Mouse (Mus musculus) megakaryocyte-erythroid progenitor cell, adult 5-6 weeks (primary cell): Measurements from ENCODE around the gene Fgf23. TPM values are rescaled to one million over a fixed set of nuclear protein-coding genes. Genes with fewer than 3 reads are reported as not detected.

ENCODE experiments used
- ATAC-seq: replicated peaks from 2 replicates; pipeline ENCODE4 v1.8.0; 2016; ENCODE audit warnings: mild to moderate bottlenecking, inconsistent platforms; ENCODE audit not compliant: severe bottlenecking, poor library complexity, low FRiP score, low TSS enrichment
- total RNA-seq, 2 experiments: library from RNA; stranded (forward) in 1 of 2; stranded (reverse) in 1 of 2; fragments of 200-1000, 215-1000 nt in 1 of 2; fragments of >200 nt in 1 of 2; fragmentation: Nextera tagmentation in 1 of 2; gene quantifications; 2 replicates each; pipeline ENCODE4 v1.2.3; 2014 to 2017

The Fgf23 gene
- total RNA-seq, 2 experiments from 2014 or later: not detected

- no peak for ATAC-seq
Observed at GRCm38 (mm10) chr6:127108368-127109060, 35.8 kb downstream of the Fgf23 start.

DNA sequence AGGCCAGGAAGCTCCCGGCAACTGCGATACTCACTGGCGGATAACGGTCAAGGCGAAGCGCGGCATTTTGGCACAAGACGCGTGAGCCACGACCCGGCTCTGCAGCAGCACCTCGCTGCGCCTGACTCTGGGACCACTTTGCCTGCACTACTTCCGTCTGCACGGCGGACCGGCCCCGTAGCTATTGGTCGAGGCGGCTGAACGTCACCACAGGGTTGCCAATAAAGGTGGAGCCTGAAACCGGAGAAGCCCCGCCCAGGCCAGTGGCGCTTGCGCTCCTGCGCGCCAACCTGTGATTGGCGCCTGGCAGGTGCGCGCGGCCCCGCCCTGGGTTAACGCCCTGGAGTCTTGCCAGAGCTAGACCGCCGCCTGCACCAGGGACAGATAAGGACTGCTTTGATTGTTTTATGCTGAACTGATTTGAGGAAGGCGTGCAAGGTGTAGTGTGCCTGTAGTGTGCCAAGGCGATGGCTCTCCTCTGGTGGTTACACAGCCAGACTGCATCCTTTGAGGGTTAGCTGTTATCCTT lies 36.8 kb downstream of the Fgf23 start, which contains the start of gene Tigar:
TSS of gene Tigar (minus strand) at position 156 of the 529 bp plus-strand sequence.
- peak; percentile 99 for ATAC-seq

DNA sequence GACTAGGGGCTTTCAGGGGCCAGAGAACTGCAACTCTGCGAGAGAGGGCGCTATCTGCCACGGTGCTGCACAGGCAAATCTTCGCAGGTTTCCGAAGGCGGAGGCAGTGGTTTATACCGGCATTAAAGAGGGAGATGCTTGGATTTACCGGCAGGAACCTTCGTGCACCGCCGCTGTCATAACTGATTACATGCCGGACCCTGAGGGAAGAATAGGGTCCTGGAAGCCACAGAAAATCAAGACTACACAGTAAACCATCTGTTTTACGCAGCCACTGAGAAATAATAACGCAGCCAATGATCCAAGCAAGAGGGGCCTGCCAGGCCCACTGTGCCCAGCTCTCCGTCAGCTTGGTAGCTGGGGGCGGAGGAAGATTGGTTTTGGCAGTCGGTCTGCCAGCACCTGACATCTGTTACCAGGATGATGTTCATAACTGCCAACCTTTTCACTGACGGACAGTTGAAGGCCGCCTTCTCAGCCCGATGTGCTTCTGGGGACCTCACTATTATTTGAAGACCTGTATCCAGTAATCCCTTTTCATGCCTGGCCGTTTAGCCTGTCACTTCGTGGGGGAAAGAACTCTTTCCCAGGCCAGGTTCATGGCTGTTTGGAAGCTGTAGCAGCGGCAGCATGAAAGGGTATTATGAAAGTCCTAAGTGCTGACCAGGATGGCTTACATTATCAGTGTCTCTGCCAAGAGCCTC lies 42.2 kb downstream of the Fgf23 start:
- no peak for ATAC-seq

GRCm38 (mm10) chr6:127122221-127122806 lies 49.6 kb downstream of the Fgf23 start:
- ATAC-seq: peak; percentile 64

- ATAC-seq: no peak
Observed at GRCm38 (mm10) chr6:127122996-127123395, 50.3 kb downstream of the Fgf23 start.

- ATAC-seq: no peak
Observed at GRCm38 (mm10) chr6:127123506-127123905, 50.8 kb downstream of the Fgf23 start.

DNA sequence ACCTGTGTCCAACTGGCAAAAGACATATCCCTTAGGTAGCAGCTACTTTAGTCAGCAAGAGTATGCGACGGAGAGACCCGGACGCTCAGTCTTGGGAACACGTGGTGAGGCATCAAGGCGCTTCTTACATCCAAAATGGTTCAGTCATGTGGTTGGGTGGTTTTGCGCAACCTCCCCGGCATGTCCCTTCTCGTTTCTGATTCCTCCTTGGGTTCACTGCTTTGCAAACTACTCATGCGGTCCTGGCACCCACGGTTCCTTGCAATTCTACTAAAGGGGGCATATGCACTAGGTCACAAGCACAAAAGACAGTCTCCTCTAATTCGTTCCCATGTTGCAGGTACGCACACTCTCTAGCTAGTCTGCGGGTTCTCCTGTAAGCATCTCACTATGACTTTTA lies 57.0 kb downstream of the Fgf23 start:
- ATAC-seq: no peak

DNA sequence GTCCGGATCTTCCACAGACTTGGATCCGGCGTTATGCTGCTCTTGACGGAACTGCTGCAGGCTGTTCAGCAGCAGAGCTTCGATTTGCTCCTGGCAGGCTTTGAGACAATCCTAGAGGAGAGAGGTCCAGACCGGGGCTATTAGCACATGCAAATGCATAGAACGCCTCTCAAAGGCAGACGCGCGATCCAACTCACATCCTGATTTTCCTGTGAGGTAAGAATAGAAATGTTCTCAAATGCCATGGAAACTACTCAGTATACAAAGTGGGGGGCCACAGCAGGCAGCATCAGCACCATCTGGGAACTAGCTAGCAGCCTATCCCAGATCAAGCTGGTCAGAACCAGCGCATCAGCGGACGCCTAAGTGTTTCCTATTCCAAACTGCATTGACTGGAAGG lies 57.7 kb downstream of the Fgf23 start:
- no peak for ATAC-seq

Other genes starting within 250 kb of the Fgf23 start
- 90.9 and 114 TPM in 2 replicates for gene Ndufa9, start 223.8 kb upstream of the Fgf23 start, total RNA-seq (2014; fragmentation: Nextera tagmentation)
- gene Ndufa9, start 223.8 kb upstream of the Fgf23 start, total RNA-seq (2017): 156 and 188 TPM in 2 replicates
- gene Akap3, start 219.8 kb upstream of the Fgf23 start, total RNA-seq (2014; fragmentation: Nextera tagmentation): not detected in 2 replicates
- not detected in 2 replicates for gene Akap3, start 219.8 kb upstream of the Fgf23 start, total RNA-seq (2017)
- 1.4 TPM in 1 of 2 replicates, not detected in the other for gene Dyrk4, start 151.1 kb upstream of the Fgf23 start, total RNA-seq (2014; fragmentation: Nextera tagmentation)
- gene Dyrk4, start 151.1 kb upstream of the Fgf23 start, total RNA-seq (2017): not detected in 2 replicates
- 85.9 and 90.7 TPM in 2 replicates for gene Rad51ap1, start 133.3 kb upstream of the Fgf23 start, total RNA-seq (2014; fragmentation: Nextera tagmentation)
- gene Rad51ap1, start 133.3 kb upstream of the Fgf23 start, total RNA-seq (2017): 174 and 247 TPM in 2 replicates
- 16.7 and 36.8 TPM in 2 replicates for gene D6Wsu163e, start 132.9 kb upstream of the Fgf23 start, total RNA-seq (2014; fragmentation: Nextera tagmentation)
- 29.3 and 60.9 TPM in 2 replicates for gene D6Wsu163e, start 132.9 kb upstream of the Fgf23 start, total RNA-seq (2017)
- not detected in 2 replicates for gene Fgf6, start 57.3 kb upstream of the Fgf23 start, total RNA-seq (2014; fragmentation: Nextera tagmentation)
- gene Fgf6, start 57.3 kb upstream of the Fgf23 start, total RNA-seq (2017): not detected in 2 replicates
- 0.47 TPM in 1 of 2 replicates, not detected in the other for gene Tigar, start 36.7 kb downstream of the Fgf23 start, total RNA-seq (2014; fragmentation: Nextera tagmentation)
- 0.30 and 3.1 TPM in 2 replicates for gene Tigar, start 36.7 kb downstream of the Fgf23 start, total RNA-seq (2017)
- gene Ccnd2, start 79.3 kb downstream of the Fgf23 start, total RNA-seq (2014; fragmentation: Nextera tagmentation): 73.8 and 98.1 TPM in 2 replicates
- 37.0 and 40.1 TPM in 2 replicates for gene Ccnd2, start 79.3 kb downstream of the Fgf23 start, total RNA-seq (2017)